Mouse (Mus musculus) heart, adult 2 months (tissue): ENCODE data around the gene Clstn2. TPM values are rescaled to one million over a fixed set of nuclear protein-coding genes. Genes with fewer than 3 reads are reported as not detected.

Experiments
- DNase-seq, 2 experiments: peaks; one replicate each; pipeline ENCODE4 v3.0.0; 2021
- H3K27ac ChIP-seq: fragments of 200-600 bp; 2 replicates; pipeline ENCODE4 v1.8.1; 2022
- H3K27me3 ChIP-seq: fragments of 200-500 bp; 2 replicates; pipeline ENCODE4 v1.6.1; 2012; ENCODE audit warnings: mild to moderate bottlenecking, low read length, inconsistent platforms, mixed read lengths; ENCODE audit not compliant: control insufficient read depth, insufficient read depth
- H3K36me3 ChIP-seq: fragments of 200-500 bp; 2 replicates; pipeline ENCODE4 v1.6.1; 2012; ENCODE audit warnings: low read length, inconsistent platforms; ENCODE audit not compliant: control insufficient read depth, insufficient read depth
- H3K4me1 ChIP-seq: fragments of 200-500 bp; 2 replicates; pipeline ENCODE4 v1.6.1; 2011; ENCODE audit warnings: low read length; ENCODE audit not compliant: control insufficient read depth, insufficient read depth
- H3K4me3 ChIP-seq: fragments of 200-600 bp; 2 replicates; pipeline ENCODE4 v1.8.1; 2022
- H3K79me2 ChIP-seq: fragments of 200-500 bp; replicated peaks from 2 replicates; pipeline ENCODE4 v1.6.1; 2012; ENCODE audit warnings: mild to moderate bottlenecking, inconsistent platforms, low read length, moderate library complexity, mixed read lengths; ENCODE audit not compliant: control insufficient read depth, insufficient read depth
- H3K9ac ChIP-seq: fragments of 200-500 bp; 2 replicates; pipeline ENCODE4 v1.6.1; 2012; ENCODE audit warnings: low read depth, mild to moderate bottlenecking, control low read depth, inconsistent platforms, low read length, mixed read lengths
- CTCF ChIP-seq: fragments of 200-600 bp; IDR thresholded peaks from 2 replicates; pipeline ENCODE4 v1.8.1; 2022; ENCODE audit warnings: antibody characterized with exemption, mild to moderate bottlenecking, moderate library complexity
- EP300 ChIP-seq: fragments of 200-500 bp; IDR thresholded peaks from 2 replicates; pipeline ENCODE4 v1.6.1; 2011; ENCODE audit warnings: low read depth, low read length, control low read depth; ENCODE audit not compliant: insufficient read depth
- POLR2A ChIP-seq: fragments of 200-500 bp; IDR thresholded peaks from 2 replicates; pipeline ENCODE4 v1.6.1; 2011; ENCODE audit warnings: mild to moderate bottlenecking, low read depth, low read length, control low read depth; ENCODE audit not compliant: insufficient read depth
- WGBS: fragments of 180-500 bp; shearing (Covaris S2); methylation state at CpG from one replicate; pipeline ENCODE4 v1.1.7; 2018; 5-methylcytosine and 5-hydroxymethylcytosine counted together
- intact Hi-C: fragments of 180-260 bp; cut with DNase I; formaldehyde crosslinking; loops from one replicate; pipeline ENCODE4 v1.15.1; 2025
- polyA plus RNA-seq: library from polyadenylated mRNA; depleted of rRNA; stranded (reverse); fragments of >200 nt; gene quantifications from 2 replicates; pipeline ENCODE4 v1.2.3, GENCODE M21; 2012
- total RNA-seq, 2 experiments: library from RNA; stranded (reverse); gene quantifications; 2 replicates each; pipeline ENCODE4 v1.2.3; 2021

Gene Clstn2
- total and polyA plus RNA-seq, 3 experiments, result 0.29 to 0.39 (median 0.37) TPM

GRCm38 (mm10) chr9:97570881-97571280 is 462.1 kb downstream of the Clstn2 start:
- no peak for DNase-seq
- no peaks in the 10 kb centered on the region for H3K4me1 ChIP-seq
- no peaks in the 10 kb centered on the region for H3K27me3 ChIP-seq
- no peak overlapping the region for H3K9ac ChIP-seq
- 43% methylated on average over 7 of the region's 7 CpGs for WGBS
- no peak overlapping the region for H3K27ac ChIP-seq
- intact Hi-C loops, result no loop called here
- no peaks in the 10 kb centered on the region for H3K79me2 ChIP-seq
- no peak overlapping the region for H3K4me3 ChIP-seq
- H3K36me3 ChIP-seq, result no peaks in the 10 kb centered on the region
- TF ChIP-seq POLR2A, result no peak
- no peak for TF ChIP-seq EP300
- no peak for TF ChIP-seq CTCF

GRCm38 (mm10) chr9:97563121-97563520 is 469.9 kb downstream of the Clstn2 start:
- no peaks in the 10 kb centered on the region for H3K4me1 ChIP-seq
- H3K79me2 ChIP-seq, result no peaks in the 10 kb centered on the region
- no peaks in the 10 kb centered on the region for H3K27me3 ChIP-seq
- no peak overlapping the region for H3K9ac ChIP-seq
- no peak for DNase-seq
- WGBS, result 59% methylated on average over 6 of the region's 6 CpGs
- H3K4me3 ChIP-seq, result no peak overlapping the region
- intact Hi-C loops, result no loop called here
- TF ChIP-seq POLR2A (no peak), EP300 (no peak), CTCF (no peak)
- H3K36me3 ChIP-seq, result no peaks in the 10 kb centered on the region
- H3K27ac ChIP-seq, result no peak overlapping the region

GRCm38 (mm10) chr9:97544359-97544758 is 488.6 kb downstream of the Clstn2 start:
- DNase-seq, result no peak
- H3K27ac ChIP-seq, result no peak overlapping the region
- no peak overlapping the region for H3K4me3 ChIP-seq
- intact Hi-C loops, result no loop called here
- no peak overlapping the region for H3K9ac ChIP-seq
- no peaks in the 10 kb centered on the region for H3K79me2 ChIP-seq
- no peaks in the 10 kb centered on the region for H3K27me3 ChIP-seq
- 34% methylated on average over 4 of the region's 4 CpGs for WGBS
- no peaks in the 10 kb centered on the region for H3K4me1 ChIP-seq
- H3K36me3 ChIP-seq, result no peaks in the 10 kb centered on the region
- TF ChIP-seq CTCF, result no peak
- no peak for TF ChIP-seq EP300
- no peak for TF ChIP-seq POLR2A

DNA sequence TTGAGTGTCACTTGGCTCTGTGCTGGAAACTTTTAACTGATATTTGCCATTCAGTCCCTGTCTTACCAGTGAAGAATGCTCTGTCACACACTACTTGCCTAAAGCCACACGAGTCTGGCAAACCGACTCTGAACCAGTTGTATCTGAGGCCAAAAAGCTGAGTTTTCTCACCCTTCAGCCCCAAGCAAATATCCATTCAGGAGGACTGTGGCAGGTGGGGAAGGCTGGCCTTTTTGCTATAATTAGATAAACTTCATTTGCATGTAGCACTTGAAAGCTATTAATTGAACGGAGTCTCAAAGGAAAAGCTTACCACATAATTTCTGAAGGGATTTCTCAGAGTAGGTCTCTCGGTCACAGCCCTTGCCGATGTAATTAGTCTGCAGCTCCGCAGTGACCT is 491.6 kb downstream of the Clstn2 start:
- no peak overlapping the region for H3K9ac ChIP-seq
- no peaks in the 10 kb centered on the region for H3K36me3 ChIP-seq
- intact Hi-C loops, result no loop called here
- no peak overlapping the region for H3K4me3 ChIP-seq
- no peak for TF ChIP-seq POLR2A
- no peak overlapping the region for H3K27ac ChIP-seq
- H3K4me1 ChIP-seq, result no peaks in the 10 kb centered on the region
- 88% methylated on average over 6 of the region's 6 CpGs for WGBS
- no peaks in the 10 kb centered on the region for H3K27me3 ChIP-seq
- DNase-seq, result no peak
- no peaks in the 10 kb centered on the region for H3K79me2 ChIP-seq

GRCm38 (mm10) chr9:97538075-97538779 is 494.8 kb downstream of the Clstn2 start:
- no peak for DNase-seq
- intact Hi-C loops, result no loop called here

GRCm38 (mm10) chr9:97534196-97534595 is 498.8 kb downstream of the Clstn2 start:
- H3K27ac ChIP-seq, result no peak overlapping the region
- no peak overlapping the region for H3K4me3 ChIP-seq
- H3K36me3 ChIP-seq, result no peaks in the 10 kb centered on the region
- DNase-seq, result no peak
- no peak overlapping the region for H3K9ac ChIP-seq
- H3K79me2 ChIP-seq, result no peaks in the 10 kb centered on the region
- H3K27me3 ChIP-seq, result no peaks in the 10 kb centered on the region
- WGBS, result 89% methylated on average over 2 of the region's 2 CpGs
- H3K4me1 ChIP-seq, result no peaks in the 10 kb centered on the region
- no peak for TF ChIP-seq POLR2A
- no peak for TF ChIP-seq CTCF
- TF ChIP-seq EP300, result no peak
- intact Hi-C loops, result no loop called here

More at GRCm38 (mm10) chr9:97538075-97538779, 494.8 kb downstream of the Clstn2 start:
- Histone ChIP-seq H3K9ac (no peak overlapping the region), H3K27ac (no peak overlapping the region), H3K4me3 (no peak overlapping the region), H3K36me3 (no peaks in the 10 kb centered on the region), H3K27me3 (no peaks in the 10 kb centered on the region), H3K4me1 (no peaks in the 10 kb centered on the region), H3K79me2 (no peaks in the 10 kb centered on the region)
- 24% methylated on average over 8 of the region's 8 CpGs for WGBS
- no peak for TF ChIP-seq POLR2A
- no peak for TF ChIP-seq CTCF
- TF ChIP-seq EP300, result no peak
